Mouse (Mus musculus) bone marrow, adult 2 months (tissue): ENCODE measurements around the gene Srl.

Experiments used
- CTCF ChIP-seq: fragments of 200-500 bp; IDR thresholded peaks from 2 replicates; pipeline ENCODE4 v1.5.1; 2011; ENCODE audit warnings: low read length, control low read depth; ENCODE audit not compliant: control insufficient read depth, insufficient read depth
- POLR2A ChIP-seq: fragments of 200-500 bp; IDR thresholded peaks from 2 replicates; pipeline ENCODE4 v1.6.1; 2011; ENCODE audit warnings: low read depth, mild to moderate bottlenecking, control low read depth, low read length, borderline replicate concordance; ENCODE audit not compliant: control insufficient read depth

DNA sequence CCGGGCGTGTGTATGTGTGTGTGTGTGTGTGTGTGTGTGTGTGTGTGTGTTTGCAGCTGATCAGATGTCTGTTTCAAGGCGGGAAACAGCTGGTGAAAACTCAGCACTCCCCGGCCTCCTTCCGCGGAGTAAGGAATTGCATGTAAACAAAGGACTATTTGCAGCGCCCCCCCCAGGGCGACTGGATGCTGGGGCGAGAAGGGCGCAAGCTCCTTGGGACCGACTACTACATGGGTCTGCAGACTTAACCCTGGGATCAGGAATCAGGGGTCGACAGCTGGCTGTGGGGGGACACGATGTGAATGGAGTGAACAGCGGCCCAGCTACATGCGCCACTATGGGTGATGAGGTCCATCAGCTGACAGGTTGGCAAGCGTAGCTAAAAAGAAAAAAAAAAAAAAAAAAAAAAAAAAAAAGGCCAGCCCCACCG, 18.1 kb upstream of the Srl start, which contains the start of gene Tfap4:
- TF ChIP-seq CTCF (no peak), POLR2A (no peak)
